Mouse (Mus musculus) neural tube, embryonic 13.5 days (tissue): ENCODE measurements around the gene Fezf1. TPM values are rescaled to one million over a fixed set of nuclear protein-coding genes. Genes with fewer than 3 reads are reported as not detected.

ENCODE experiments used
- ATAC-seq: fragments of 200-750 bp; cut with Nextera tagmentation; 2 replicates; pipeline ENCODE4 v1.8.0; 2017; ENCODE audit warnings: low read depth, mild to moderate bottlenecking, moderate TSS enrichment, moderate library complexity
- H3K27ac ChIP-seq: fragments of 300-500 bp; sonication (generic); replicated peaks from 2 replicates; pipeline ENCODE4 v1.5.1; 2015; ENCODE audit warnings: moderate library complexity, mild to moderate bottlenecking, inconsistent platforms
- H3K27me3 ChIP-seq: fragments of 300-500 bp; sonication (generic); 2 replicates; pipeline ENCODE4 v1.6.1; 2015; ENCODE audit warnings: mild to moderate bottlenecking, inconsistent platforms
- H3K36me3 ChIP-seq: fragments of 300-500 bp; sonication (generic); 2 replicates; pipeline ENCODE4 v1.6.1; 2015; ENCODE audit warnings: mild to moderate bottlenecking, inconsistent platforms
- H3K4me1 ChIP-seq: fragments of 300-500 bp; sonication (generic); replicated peaks from 2 replicates; pipeline ENCODE4 v1.6.1; 2015; ENCODE audit warnings: inconsistent platforms
- H3K4me2 ChIP-seq: fragments of 300-500 bp; sonication (generic); 2 replicates; pipeline ENCODE4 v1.6.1; 2015; ENCODE audit warnings: inconsistent platforms, mild to moderate bottlenecking, moderate library complexity
- H3K4me3 ChIP-seq: fragments of 300-500 bp; sonication (generic); 2 replicates; pipeline ENCODE4 v1.5.1; 2015; ENCODE audit warnings: mild to moderate bottlenecking, inconsistent platforms
- H3K9ac ChIP-seq: fragments of 300-500 bp; sonication (generic); 2 replicates; pipeline ENCODE4 v1.6.1; 2015; ENCODE audit warnings: moderate library complexity, mild to moderate bottlenecking, inconsistent platforms
- H3K9me3 ChIP-seq: fragments of 300-500 bp; sonication (generic); 2 replicates; pipeline ENCODE4 v1.6.1; 2016; ENCODE audit warnings: inconsistent platforms
- WGBS: fragments of 180-500 bp; shearing (Covaris S2); methylation state at CpG from one replicate; pipeline ENCODE4 v1.1.7; 2015; 5-methylcytosine and 5-hydroxymethylcytosine counted together
- polyA plus RNA-seq: library from polyadenylated mRNA; unstranded; fragments of >200 nt; fragmentation: Nextera tagmentation; extraction: Ambion mirVana; gene quantifications from 2 replicates; pipeline ENCODE4 v1.2.1, GENCODE M21; 2015

The Fezf1 gene
- polyA plus RNA-seq, 1 experiment from 2014 or later = not detected

GRCm38 (mm10) chr6:23245545-23246011 lies 2.6 kb downstream of the Fezf1 start:
- H3K4me3 ChIP-seq = no peak overlapping the region
- no peaks in the 10 kb centered on the region for H3K9me3 ChIP-seq
- under 1% methylated on average over 23 of the region's 23 CpGs for WGBS
- no peak overlapping the region for H3K4me2 ChIP-seq
- no peak for ATAC-seq
- no peak overlapping the region for H3K9ac ChIP-seq
- H3K27ac ChIP-seq = no peak overlapping the region
- H3K36me3 ChIP-seq = no peaks in the 10 kb centered on the region
- peaks cover 98% of the 10 kb centered on the region for H3K27me3 ChIP-seq
- H3K4me1 ChIP-seq = peaks cover 20% of the 10 kb centered on the region

GRCm38 (mm10) chr6:23245121-23245520 lies 3.0 kb downstream of the Fezf1 start:
- Histone ChIP-seq H3K9ac (no peak overlapping the region), H3K4me3 (no peak overlapping the region), H3K27ac (no peak overlapping the region), H3K27me3 (peaks cover 94% of the 10 kb centered on the region), H3K4me1 (peaks cover 20% of the 10 kb centered on the region), H3K36me3 (no peaks in the 10 kb centered on the region), H3K4me2 (no peak overlapping the region), H3K9me3 (no peaks in the 10 kb centered on the region)
- no peak for ATAC-seq
- 11% methylated on average over 9 of the region's 9 CpGs for WGBS

- Histone ChIP-seq H3K9me3 (no peaks in the 10 kb centered on the region), H3K9ac (no peak overlapping the region), H3K4me3 (no peak overlapping the region), H3K4me2 (no peak overlapping the region), H3K36me3 (no peaks in the 10 kb centered on the region), H3K27me3 (peaks cover 85% of the 10 kb centered on the region), H3K27ac (no peak overlapping the region), H3K4me1 (peaks cover 12% of the 10 kb centered on the region)
- no peak for ATAC-seq
- 2% methylated on average over 15 of the region's 15 CpGs for WGBS
Measured at GRCm38 (mm10) chr6:23243821-23244760, 4.1 kb downstream of the Fezf1 start.

GRCm38 (mm10) chr6:23211499-23211898 lies 36.7 kb downstream of the Fezf1 start:
- H3K4me3 ChIP-seq = no peak overlapping the region
- H3K4me2 ChIP-seq = no peak overlapping the region
- H3K27me3 ChIP-seq = no peaks in the 10 kb centered on the region
- H3K36me3 ChIP-seq = no peaks in the 10 kb centered on the region
- H3K9me3 ChIP-seq = no peaks in the 10 kb centered on the region
- H3K27ac ChIP-seq = no peak overlapping the region
- 56% methylated on average over 3 of the region's 3 CpGs for WGBS
- no peak overlapping the region for H3K9ac ChIP-seq
- no peaks in the 10 kb centered on the region for H3K4me1 ChIP-seq
- ATAC-seq = no peak

GRCm38 (mm10) chr6:23207791-23208190 lies 40.4 kb downstream of the Fezf1 start:
- Histone ChIP-seq H3K4me1 (no peaks in the 10 kb centered on the region), H3K9ac (no peak overlapping the region), H3K36me3 (no peaks in the 10 kb centered on the region), H3K27ac (no peak overlapping the region), H3K27me3 (no peaks in the 10 kb centered on the region), H3K9me3 (no peaks in the 10 kb centered on the region), H3K4me3 (no peak overlapping the region), H3K4me2 (peak overlapping the region; percentile 10; the same call in 1 of the 2 replicates)
- WGBS = 54% methylated on average over 4 of the region's 4 CpGs
- no peak for ATAC-seq

GRCm38 (mm10) chr6:23202630-23203029 lies 45.5 kb downstream of the Fezf1 start:
- H3K27ac ChIP-seq = no peak overlapping the region
- H3K27me3 ChIP-seq = no peaks in the 10 kb centered on the region
- H3K4me1 ChIP-seq = no peaks in the 10 kb centered on the region
- no peak overlapping the region for H3K4me2 ChIP-seq
- no peak overlapping the region for H3K9ac ChIP-seq
- no peak for ATAC-seq
- no peak overlapping the region for H3K4me3 ChIP-seq
- 79% methylated on average over 11 of the region's 11 CpGs for WGBS
- no peaks in the 10 kb centered on the region for H3K36me3 ChIP-seq
- peaks cover 3% of the 10 kb centered on the region; the same call in 1 of the 2 replicates for H3K9me3 ChIP-seq

Other genes with a start within 250 kb of the Fezf1 start
- 0.17 and 0.66 TPM in 2 replicates for gene Aass, start 115.4 kb downstream of the Fezf1 start, polyA plus RNA-seq